Mouse (Mus musculus) MEL (cell line): Measurements from ENCODE around the gene Gabrg3.

Experiments
- BHLHE40 ChIP-seq: IDR thresholded peaks from 2 replicates; pipeline ENCODE4 v1.6.1; 2012; ENCODE audit warnings: low read depth, mild to moderate bottlenecking, inconsistent platforms, low read length, improper control_type of control experiment, borderline replicate concordance
- CHD1 ChIP-seq: IDR thresholded peaks from 2 replicates; pipeline ENCODE4 v1.6.1; 2012; ENCODE audit warnings: low read depth, mild to moderate bottlenecking, inconsistent platforms, low read length, improper control_type of control experiment
- CTCF ChIP-seq, 3 experiments: IDR thresholded peaks in 2 of 3; conservative IDR thresholded peaks in 1 of 3; 2 replicates each; pipeline ENCODE4 v1.5.1; 2011 to 2012; ENCODE audit warnings: low read length in 3 of 3, low read depth in 2 of 3, mild to moderate bottlenecking in 2 of 3, improper control_type of control experiment in 1 of 3, inconsistent platforms in 1 of 3, mixed read lengths in 1 of 3, moderate library complexity in 1 of 3; ENCODE audit not compliant: control insufficient read depth in 1 of 3, insufficient read depth in 1 of 3, poor library complexity in 1 of 3, severe bottlenecking in 1 of 3
- MXI1 ChIP-seq: IDR thresholded peaks from 2 replicates; pipeline ENCODE4 v1.6.1; 2011; ENCODE audit warnings: mild to moderate bottlenecking, low read depth, low read length, improper control_type of control experiment
- POLR2A ChIP-seq, 2 experiments: IDR thresholded peaks; 2 replicates each; pipeline ENCODE4 v1.6.1; 2011 to 2012; ENCODE audit warnings: low read length in 2 of 2, mild to moderate bottlenecking in 2 of 2, control low read depth in 1 of 2, improper control_type of control experiment in 1 of 2, low read depth in 1 of 2, moderate library complexity in 1 of 2; ENCODE audit not compliant: control insufficient read depth in 1 of 2, insufficient read depth in 1 of 2, poor library complexity in 1 of 2
- POLR2AphosphoS5 ChIP-seq: IDR thresholded peaks from 2 replicates; pipeline ENCODE4 v1.6.1; 2012; ENCODE audit warnings: low read depth, borderline replicate concordance, mild to moderate bottlenecking, inconsistent platforms, low read length, moderate library complexity, mixed read lengths
- SIN3A ChIP-seq: IDR thresholded peaks from 2 replicates; pipeline ENCODE4 v1.6.1; 2012; ENCODE audit warnings: low read length, improper control_type of control experiment, inconsistent platforms
- ZKSCAN1 ChIP-seq: IDR thresholded peaks from 2 replicates; pipeline ENCODE4 v1.6.1; 2012; ENCODE audit warnings: low read depth, mild to moderate bottlenecking, inconsistent platforms, low read length, improper control_type of control experiment, moderate library complexity

DNA sequence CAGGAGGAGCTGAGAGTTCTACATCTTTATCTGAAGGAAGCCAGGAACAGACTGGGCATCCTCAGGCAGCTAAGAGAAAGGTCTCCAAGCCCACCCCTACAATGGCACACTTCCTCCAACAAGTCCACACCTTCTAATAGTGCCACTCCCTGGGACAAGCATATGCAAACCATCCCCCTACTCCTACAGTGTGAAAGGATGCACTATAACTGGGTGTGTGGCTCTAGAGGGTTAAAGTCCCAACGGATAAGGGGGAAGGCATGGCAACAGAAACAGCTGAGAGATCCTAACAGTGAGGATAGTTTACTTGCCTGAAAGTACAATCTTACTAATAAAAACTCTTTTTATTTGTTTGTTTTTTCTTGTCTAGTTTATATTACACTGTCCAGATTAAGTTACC, 126.8 kb downstream of the Gabrg3 start:
- TF ChIP-seq CHD1 (no peak), CTCF (IDR thresholded peaks at IDR 0.05 in 2 of 3, conservative IDR thresholded peaks at IDR 0.05 in 1 of 3; ENCODE audit: control insufficient read depth in 1 of 3, insufficient read depth in 1 of 3, low read depth in 2 of 3, low read length in 3 of 3, poor library complexity in 1 of 3, severe bottlenecking in 1 of 3) (no peak), SIN3A (no peak), POLR2A (IDR thresholded peaks at IDR 0.05; ENCODE audit: control insufficient read depth in 1 of 2, insufficient read depth in 1 of 2, low read depth in 1 of 2, low read length in 2 of 2, poor library complexity in 1 of 2) (no peak), ZKSCAN1 (no peak), BHLHE40 (no peak), POLR2AphosphoS5 (no peak), MXI1 (no peak)
